Mouse (Mus musculus): Measurements from ENCODE around the gene Coq2. TPM values are rescaled to one million over a fixed set of nuclear protein-coding genes. Genes with fewer than 3 reads are reported as not detected.
A peak's percentile ranks its signal among the peaks of the same experiment; 100 is the strongest.

Gene Coq2
- polyA plus RNA-seq (2015; fragmentation: Nextera tagmentation; extraction: Ambion mirVana): 49.6 and 49.8 TPM in 2 replicates

- Histone ChIP-seq H3K36me3 (ENCODE audit: control insufficient read depth, insufficient read depth, low read length) (no peaks in the 10 kb centered on the region), H3K27ac (ENCODE audit: low read depth, low read length) (peak within 1 kb of the TSS; percentile 77), H3K4me2 (ENCODE audit: low read length) (peak within 1 kb of the TSS; percentile 85), H3K4me3 (ENCODE audit: low read length) (peak within 1 kb of the TSS; percentile 79), H3K9me3 (ENCODE audit: control insufficient read depth, low read length) (no peaks in the 10 kb centered on the region), H3K9ac (ENCODE audit: low read depth, low read length) (peak within 1 kb of the TSS; percentile 88), H3K4me1 (ENCODE audit: control insufficient read depth, insufficient read depth, low read depth, low read length) (peaks cover 14% of the 10 kb centered on the region), H3K27me3 (replicated peaks; ENCODE audit: control insufficient read depth, insufficient read depth, low read length) (no peaks in the 10 kb centered on the region)
- ATAC-seq: peak; percentile 67
- WGBS: 11% methylated on average over 17 of the region's 17 CpGs
Observed at GRCm38 (mm10) chr5:100674711-100675376, at the start of gene Coq2. TSS of gene Coq2 (minus strand) at chr5:100675140.

- peaks cover 11% of the 10 kb centered on the region for H3K27me3 ChIP-seq (replicated peaks; ENCODE audit: control insufficient read depth, insufficient read depth, low read length)
- H3K9ac ChIP-seq (ENCODE audit: low read depth, low read length): peak within 1 kb of the TSS; percentile 62
- under 1% methylated on average over 45 of the region's 56 CpGs for WGBS
- H3K4me1 ChIP-seq (ENCODE audit: control insufficient read depth, insufficient read depth, low read depth, low read length): peaks cover 11% of the 10 kb centered on the region
- H3K36me3 ChIP-seq (ENCODE audit: control insufficient read depth, insufficient read depth, low read length): no peaks in the 10 kb centered on the region
- H3K4me2 ChIP-seq (ENCODE audit: low read length): peak within 1 kb of the TSS; percentile 95
- no peak within 1 kb of the TSS for H3K27ac ChIP-seq (ENCODE audit: low read depth, low read length)
- no peaks in the 10 kb centered on the region for H3K9me3 ChIP-seq (ENCODE audit: control insufficient read depth, low read length)
- ATAC-seq: peak; percentile 73
- H3K4me3 ChIP-seq (ENCODE audit: low read length): peak within 1 kb of the TSS; percentile 49
Observed at GRCm38 (mm10) chr5:100719235-100720088, 44.5 kb upstream of the Coq2 start, which contains the start of gene Hpse. TSS of gene Hpse (minus strand) at chr5:100719716.

- Histone ChIP-seq H3K36me3 (ENCODE audit: control insufficient read depth, insufficient read depth, low read length) (no peaks in the 10 kb centered on the region), H3K4me3 (ENCODE audit: low read length) (no peak overlapping the region), H3K4me2 (ENCODE audit: low read length) (no peak overlapping the region), H3K4me1 (ENCODE audit: control insufficient read depth, insufficient read depth, low read depth, low read length) (peaks cover 11% of the 10 kb centered on the region), H3K27ac (ENCODE audit: low read depth, low read length) (no peak overlapping the region), H3K9ac (ENCODE audit: low read depth, low read length) (no peak overlapping the region), H3K27me3 (replicated peaks; ENCODE audit: control insufficient read depth, insufficient read depth, low read length) (peaks cover 11% of the 10 kb centered on the region), H3K9me3 (ENCODE audit: control insufficient read depth, low read length) (no peaks in the 10 kb centered on the region)
- ATAC-seq: no peak
- WGBS: 93% methylated on average over 15 of the region's 15 CpGs
Observed at GRCm38 (mm10) chr5:100716762-100717161, 41.8 kb upstream of the Coq2 start.

GRCm38 (mm10) chr5:100711219-100711618, 36.3 kb upstream of the Coq2 start:
- H3K9ac ChIP-seq (ENCODE audit: low read depth, low read length): no peak overlapping the region
- over 99% methylated on average over 6 of the region's 6 CpGs for WGBS
- no peak overlapping the region for H3K4me3 ChIP-seq (ENCODE audit: low read length)
- no peak overlapping the region for H3K27ac ChIP-seq (ENCODE audit: low read depth, low read length)
- H3K27me3 ChIP-seq (replicated peaks; ENCODE audit: control insufficient read depth, insufficient read depth, low read length): no peaks in the 10 kb centered on the region
- no peaks in the 10 kb centered on the region for H3K4me1 ChIP-seq (ENCODE audit: control insufficient read depth, insufficient read depth, low read depth, low read length)
- no peak overlapping the region for H3K4me2 ChIP-seq (ENCODE audit: low read length)
- no peak for ATAC-seq
- H3K9me3 ChIP-seq (ENCODE audit: control insufficient read depth, low read length): no peaks in the 10 kb centered on the region
- H3K36me3 ChIP-seq (ENCODE audit: control insufficient read depth, insufficient read depth, low read length): no peaks in the 10 kb centered on the region

DNA sequence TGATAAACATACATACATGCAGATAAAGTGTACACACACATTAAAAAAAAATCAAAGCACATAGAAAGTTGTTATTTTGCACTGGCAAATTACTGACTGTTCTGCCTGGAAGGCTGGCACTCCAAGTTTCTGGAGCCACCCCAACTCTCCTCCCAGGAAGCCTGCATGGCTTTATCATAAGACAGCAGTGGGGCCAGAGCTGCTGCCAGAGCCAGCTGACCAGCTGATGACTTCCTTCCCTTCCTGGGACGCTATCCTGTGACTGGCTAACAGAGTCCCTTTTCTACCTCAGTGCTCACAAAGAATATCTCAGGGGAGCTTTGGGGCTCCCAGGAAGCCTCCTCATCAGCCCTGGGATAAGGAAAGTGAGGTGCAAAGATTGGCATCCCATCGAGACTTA, 35.1 kb upstream of the Coq2 start:
- Histone ChIP-seq H3K27ac (ENCODE audit: low read depth, low read length) (no peak overlapping the region), H3K4me2 (ENCODE audit: low read length) (no peak overlapping the region), H3K9me3 (ENCODE audit: control insufficient read depth, low read length) (no peaks in the 10 kb centered on the region), H3K36me3 (ENCODE audit: control insufficient read depth, insufficient read depth, low read length) (no peaks in the 10 kb centered on the region), H3K9ac (ENCODE audit: low read depth, low read length) (no peak overlapping the region), H3K4me1 (ENCODE audit: control insufficient read depth, insufficient read depth, low read depth, low read length) (no peaks in the 10 kb centered on the region), H3K27me3 (replicated peaks; ENCODE audit: control insufficient read depth, insufficient read depth, low read length) (no peaks in the 10 kb centered on the region), H3K4me3 (ENCODE audit: low read length) (no peak overlapping the region)
- no peak for ATAC-seq
- WGBS: 67% methylated on average over 2 of the region's 2 CpGs

DNA sequence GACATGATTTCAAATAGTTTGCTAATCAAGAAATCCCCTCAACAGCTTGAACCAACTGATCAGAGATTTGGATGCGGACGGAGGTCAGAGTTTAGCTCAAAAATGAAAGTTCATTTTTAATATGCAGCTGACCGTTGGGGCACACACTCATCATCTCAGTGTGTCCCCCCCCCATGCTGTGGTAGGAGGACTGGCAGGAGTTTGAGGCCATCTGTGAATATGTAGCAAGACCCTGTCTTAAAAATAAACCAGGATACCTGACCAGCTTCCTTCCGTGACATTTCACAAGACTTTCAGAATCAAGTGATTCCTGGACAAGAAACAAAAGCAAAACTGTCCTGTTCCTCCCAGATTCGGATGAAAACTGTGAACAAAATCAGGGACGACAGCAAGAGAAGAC, 34.1 kb upstream of the Coq2 start:
- Histone ChIP-seq H3K27ac (ENCODE audit: low read depth, low read length) (no peak overlapping the region), H3K27me3 (replicated peaks; ENCODE audit: control insufficient read depth, insufficient read depth, low read length) (no peaks in the 10 kb centered on the region), H3K4me1 (ENCODE audit: control insufficient read depth, insufficient read depth, low read depth, low read length) (no peaks in the 10 kb centered on the region), H3K4me3 (ENCODE audit: low read length) (no peak overlapping the region), H3K4me2 (ENCODE audit: low read length) (no peak overlapping the region), H3K36me3 (ENCODE audit: control insufficient read depth, insufficient read depth, low read length) (no peaks in the 10 kb centered on the region), H3K9me3 (ENCODE audit: control insufficient read depth, low read length) (no peaks in the 10 kb centered on the region), H3K9ac (ENCODE audit: low read depth, low read length) (no peak overlapping the region)
- ATAC-seq: no peak
- 93% methylated on average over 6 of the region's 6 CpGs for WGBS

GRCm38 (mm10) chr5:100706675-100707074, 31.7 kb upstream of the Coq2 start:
- H3K27me3 ChIP-seq (replicated peaks; ENCODE audit: control insufficient read depth, insufficient read depth, low read length): no peaks in the 10 kb centered on the region
- H3K4me1 ChIP-seq (ENCODE audit: control insufficient read depth, insufficient read depth, low read depth, low read length): no peaks in the 10 kb centered on the region
- ATAC-seq: no peak
- no peaks in the 10 kb centered on the region for H3K9me3 ChIP-seq (ENCODE audit: control insufficient read depth, low read length)
- no peak overlapping the region for H3K27ac ChIP-seq (ENCODE audit: low read depth, low read length)
- H3K9ac ChIP-seq (ENCODE audit: low read depth, low read length): no peak overlapping the region
- WGBS: 35% methylated on average over 8 of the region's 8 CpGs
- no peak overlapping the region for H3K4me3 ChIP-seq (ENCODE audit: low read length)
- H3K36me3 ChIP-seq (ENCODE audit: control insufficient read depth, insufficient read depth, low read length): no peaks in the 10 kb centered on the region
- no peak overlapping the region for H3K4me2 ChIP-seq (ENCODE audit: low read length)

DNA sequence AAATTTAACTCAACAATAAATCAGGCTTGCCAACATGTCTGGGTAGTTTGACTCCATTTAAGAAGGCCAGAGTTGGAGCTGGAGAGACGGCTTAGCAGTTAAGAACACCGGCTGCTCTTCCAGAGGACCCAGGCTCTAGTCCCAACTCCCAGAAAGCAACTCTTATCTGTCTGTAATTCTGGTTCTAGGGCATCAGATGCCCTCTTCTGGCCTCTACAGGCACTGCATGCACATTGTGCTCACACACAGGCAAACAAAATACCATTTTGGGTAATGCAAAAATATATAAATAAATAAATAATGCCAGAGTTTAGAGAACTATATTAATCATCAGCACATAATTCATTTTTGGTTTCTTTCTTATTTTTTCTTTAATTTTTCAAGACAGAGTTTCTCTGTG, 29.3 kb upstream of the Coq2 start:
- WGBS: 92% methylated on average over 2 of the region's 2 CpGs
- H3K27me3 ChIP-seq (replicated peaks; ENCODE audit: control insufficient read depth, insufficient read depth, low read length): no peaks in the 10 kb centered on the region
- ATAC-seq: no peak
- H3K9ac ChIP-seq (ENCODE audit: low read depth, low read length): no peak overlapping the region
- H3K27ac ChIP-seq (ENCODE audit: low read depth, low read length): no peak overlapping the region
- H3K4me2 ChIP-seq (ENCODE audit: low read length): no peak overlapping the region
- no peaks in the 10 kb centered on the region for H3K9me3 ChIP-seq (ENCODE audit: control insufficient read depth, low read length)
- no peaks in the 10 kb centered on the region for H3K4me1 ChIP-seq (ENCODE audit: control insufficient read depth, insufficient read depth, low read depth, low read length)
- H3K36me3 ChIP-seq (ENCODE audit: control insufficient read depth, insufficient read depth, low read length): no peaks in the 10 kb centered on the region
- no peak overlapping the region for H3K4me3 ChIP-seq (ENCODE audit: low read length)

- Histone ChIP-seq H3K27ac (ENCODE audit: low read depth, low read length) (no peak overlapping the region), H3K27me3 (replicated peaks; ENCODE audit: control insufficient read depth, insufficient read depth, low read length) (no peaks in the 10 kb centered on the region), H3K9me3 (ENCODE audit: control insufficient read depth, low read length) (no peaks in the 10 kb centered on the region), H3K4me3 (ENCODE audit: low read length) (no peak overlapping the region), H3K4me1 (ENCODE audit: control insufficient read depth, insufficient read depth, low read depth, low read length) (no peaks in the 10 kb centered on the region), H3K4me2 (ENCODE audit: low read length) (no peak overlapping the region), H3K9ac (ENCODE audit: low read depth, low read length) (no peak overlapping the region), H3K36me3 (ENCODE audit: control insufficient read depth, insufficient read depth, low read length) (no peaks in the 10 kb centered on the region)
- no peak for ATAC-seq
- 75% methylated on average over 3 of the region's 3 CpGs for WGBS
Observed at GRCm38 (mm10) chr5:100702325-100702724, 27.4 kb upstream of the Coq2 start.

All from hindbrain, embryonic 16.5 days (tissue).